Mouse (Mus musculus): ENCODE data around the gene Bdkrb1. TPM values are rescaled to one million over a fixed set of nuclear protein-coding genes. Genes with fewer than 3 reads are reported as not detected.

The Bdkrb1 gene
- polyA plus RNA-seq, 1 experiment from 2014 or later = not detected

GRCm38 (mm10) chr12:105625798-105626197 lies 22.9 kb downstream of the Bdkrb1 start:
- no peak overlapping the region for H3K27ac ChIP-seq (replicated peaks; ENCODE audit: low read depth, low read length)
- no peaks in the 10 kb centered on the region for H3K27me3 ChIP-seq (ENCODE audit: control insufficient read depth, insufficient read depth, low read length)
- ATAC-seq (ENCODE audit: insufficient number of reproducible peaks, low FRiP score, low TSS enrichment, low read depth) (no peak), DNase-seq (ENCODE audit: low spot score) (peak; percentile 29)
- no peak overlapping the region for H3K4me2 ChIP-seq (ENCODE audit: low read depth, severe bottlenecking)
- 28% methylated on average over 7 of the region's 7 CpGs for WGBS
- H3K4me3 ChIP-seq (ENCODE audit: low read depth, low read length) = no peak overlapping the region
- H3K36me3 ChIP-seq (ENCODE audit: control insufficient read depth, insufficient read depth, low read length) = peaks cover 18% of the 10 kb centered on the region; the same call in 1 of the 2 replicates
- H3K4me1 ChIP-seq (ENCODE audit: control insufficient read depth, insufficient read depth, low read length) = 0 out of 2 replicates have a peak, but pooled peaks cover 2% of the 10 kb centered on the region
- H3K9ac ChIP-seq (ENCODE audit: low read length) = no peak overlapping the region
- no peaks in the 10 kb centered on the region for H3K9me3 ChIP-seq (ENCODE audit: control insufficient read depth, low read length)

DNA sequence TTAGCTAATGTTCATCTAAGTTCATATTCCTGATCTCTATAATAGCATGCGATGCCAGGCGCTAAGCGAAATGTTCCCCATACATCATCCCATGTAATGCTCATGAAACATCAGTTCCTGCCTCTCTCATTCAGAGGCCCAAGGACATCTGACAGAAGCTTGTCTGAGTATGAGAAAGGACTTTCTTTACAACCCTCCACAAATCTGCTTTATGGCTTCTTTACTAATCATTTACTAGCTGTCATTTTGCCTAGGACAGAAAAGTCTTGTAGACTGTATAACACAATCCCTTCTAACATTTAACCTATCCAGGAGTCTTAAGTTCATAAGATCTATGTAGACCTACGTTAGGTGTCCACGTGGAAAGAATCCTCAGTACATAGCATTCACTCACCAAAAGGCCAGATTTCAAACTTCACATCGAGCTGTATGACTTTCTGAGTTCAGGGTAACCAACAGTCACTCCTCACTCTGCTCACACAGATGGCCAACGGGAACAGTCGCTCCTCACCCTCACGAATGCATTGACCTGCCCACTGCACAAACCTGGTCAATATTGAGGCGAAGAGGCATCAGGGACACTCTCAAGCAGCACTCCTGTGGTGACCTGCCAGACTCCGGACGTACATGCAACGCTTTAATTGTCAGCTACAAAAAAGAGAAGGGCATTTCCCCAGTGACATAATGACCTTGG lies 31.6 kb downstream of the Bdkrb1 start:
- Histone ChIP-seq H3K4me1 (ENCODE audit: control insufficient read depth, insufficient read depth, low read length) (no peaks in the 10 kb centered on the region), H3K4me3 (ENCODE audit: low read depth, low read length) (no peak overlapping the region), H3K4me2 (ENCODE audit: low read depth, severe bottlenecking) (no peak overlapping the region), H3K9ac (ENCODE audit: low read length) (no peak overlapping the region), H3K27ac (replicated peaks; ENCODE audit: low read depth, low read length) (no peak overlapping the region), H3K36me3 (ENCODE audit: control insufficient read depth, insufficient read depth, low read length) (peaks cover 26% of the 10 kb centered on the region), H3K9me3 (ENCODE audit: control insufficient read depth, low read length) (no peaks in the 10 kb centered on the region), H3K27me3 (ENCODE audit: control insufficient read depth, insufficient read depth, low read length) (no peaks in the 10 kb centered on the region)
- WGBS = 93% methylated on average over 13 of the region's 13 CpGs
- no peak for ATAC-seq (ENCODE audit: insufficient number of reproducible peaks, low FRiP score, low TSS enrichment, low read depth)
- no peak for DNase-seq (ENCODE audit: low spot score)

- Histone ChIP-seq H3K9ac (ENCODE audit: low read length) (no peak overlapping the region), H3K27me3 (ENCODE audit: control insufficient read depth, insufficient read depth, low read length) (no peaks in the 10 kb centered on the region), H3K4me1 (ENCODE audit: control insufficient read depth, insufficient read depth, low read length) (no peaks in the 10 kb centered on the region), H3K27ac (replicated peaks; ENCODE audit: low read depth, low read length) (no peak overlapping the region), H3K4me2 (ENCODE audit: low read depth, severe bottlenecking) (no peak overlapping the region), H3K9me3 (ENCODE audit: control insufficient read depth, low read length) (no peaks in the 10 kb centered on the region), H3K36me3 (ENCODE audit: control insufficient read depth, insufficient read depth, low read length) (peaks cover 33% of the 10 kb centered on the region), H3K4me3 (ENCODE audit: low read depth, low read length) (no peak overlapping the region)
- DNase-seq (ENCODE audit: low spot score) = no peak
- no peak for ATAC-seq (ENCODE audit: insufficient number of reproducible peaks, low FRiP score, low TSS enrichment, low read depth)
- WGBS = 93% methylated on average over 9 of the region's 9 CpGs
Observed at GRCm38 (mm10) chr12:105636551-105636950, 33.7 kb downstream of the Bdkrb1 start.

- Histone ChIP-seq H3K4me2 (ENCODE audit: low read depth, severe bottlenecking) (no peak overlapping the region), H3K27me3 (ENCODE audit: control insufficient read depth, insufficient read depth, low read length) (no peaks in the 10 kb centered on the region), H3K27ac (replicated peaks; ENCODE audit: low read depth, low read length) (no peak overlapping the region), H3K9me3 (ENCODE audit: control insufficient read depth, low read length) (no peaks in the 10 kb centered on the region), H3K9ac (ENCODE audit: low read length) (no peak overlapping the region), H3K4me1 (ENCODE audit: control insufficient read depth, insufficient read depth, low read length) (no peaks in the 10 kb centered on the region), H3K36me3 (ENCODE audit: control insufficient read depth, insufficient read depth, low read length) (peaks cover 37% of the 10 kb centered on the region), H3K4me3 (ENCODE audit: low read depth, low read length) (no peak overlapping the region)
- no peak for DNase-seq (ENCODE audit: low spot score)
- ATAC-seq (ENCODE audit: insufficient number of reproducible peaks, low FRiP score, low TSS enrichment, low read depth) = no peak
- WGBS = 83% methylated on average over 4 of the region's 4 CpGs
Observed at GRCm38 (mm10) chr12:105637554-105637953, 34.7 kb downstream of the Bdkrb1 start.

- Histone ChIP-seq H3K27me3 (ENCODE audit: control insufficient read depth, insufficient read depth, low read length) (no peaks in the 10 kb centered on the region), H3K4me2 (ENCODE audit: low read depth, severe bottlenecking) (no peak overlapping the region), H3K9me3 (ENCODE audit: control insufficient read depth, low read length) (no peaks in the 10 kb centered on the region), H3K9ac (ENCODE audit: low read length) (no peak overlapping the region), H3K36me3 (ENCODE audit: control insufficient read depth, insufficient read depth, low read length) (peaks cover 41% of the 10 kb centered on the region), H3K4me1 (ENCODE audit: control insufficient read depth, insufficient read depth, low read length) (no peaks in the 10 kb centered on the region), H3K4me3 (ENCODE audit: low read depth, low read length) (no peak overlapping the region), H3K27ac (replicated peaks; ENCODE audit: low read depth, low read length) (no peak overlapping the region)
- WGBS = 92% methylated on average over 11 of the region's 11 CpGs
- ATAC-seq (ENCODE audit: insufficient number of reproducible peaks, low FRiP score, low TSS enrichment, low read depth) (no peak), DNase-seq (ENCODE audit: low spot score) (no peak)
Observed at GRCm38 (mm10) chr12:105642770-105643321, 40.0 kb downstream of the Bdkrb1 start.

Other genes starting within 250 kb of the Bdkrb1 start
- gene D430019H16Rik, start 149.2 kb upstream of the Bdkrb1 start, polyA plus RNA-seq (2014; fragmentation: Nextera tagmentation; extraction: Ambion mirVana) = 4.1 and 4.7 TPM in 2 replicates
- gene Bdkrb2, start 39.9 kb upstream of the Bdkrb1 start, polyA plus RNA-seq (2014; fragmentation: Nextera tagmentation; extraction: Ambion mirVana) = 0.18 and 0.28 TPM in 2 replicates
- 35.4 and 39.0 TPM in 2 replicates for gene Gskip, start 81.7 kb downstream of the Bdkrb1 start, polyA plus RNA-seq (2014; fragmentation: Nextera tagmentation; extraction: Ambion mirVana)
- gene Atg2b, start 82.1 kb downstream of the Bdkrb1 start, polyA plus RNA-seq (2014; fragmentation: Nextera tagmentation; extraction: Ambion mirVana) = 16.5 and 16.7 TPM in 2 replicates
- gene Ak7, start 102.9 kb downstream of the Bdkrb1 start, polyA plus RNA-seq (2014; fragmentation: Nextera tagmentation; extraction: Ambion mirVana) = 0.09 and 0.16 TPM in 2 replicates
- gene Papola, start 181.6 kb downstream of the Bdkrb1 start, polyA plus RNA-seq (2014; fragmentation: Nextera tagmentation; extraction: Ambion mirVana) = 226 and 249 TPM in 2 replicates

Measured in limb, embryonic 11.5 days (tissue).